Mouse (Mus musculus): ENCODE data around the gene Iglon5.
A peak's percentile ranks its signal among the peaks of the same experiment; 100 is the strongest.

Iglon5 gene

GRCm38 (mm10) chr7:43489631-43490125, at the start of gene Iglon5:
Iglon5 (minus strand) TSS chr7:43490075.
- no peak for DNase-seq (ENCODE audit: low read depth, low spot score)

- no peak for DNase-seq (ENCODE audit: low read depth, low spot score)
Observed at GRCm38 (mm10) chr7:43538524-43538923, 48.6 kb upstream of the Iglon5 start.

- DNase-seq (ENCODE audit: low read depth, low spot score): no peak
Observed at GRCm38 (mm10) chr7:43532936-43533505, 43.1 kb upstream of the Iglon5 start.

- peak; percentile 70 for DNase-seq (ENCODE audit: low read depth, low spot score)
Observed at GRCm38 (mm10) chr7:43530216-43530785, 40.4 kb upstream of the Iglon5 start.

- DNase-seq (ENCODE audit: low read depth, low spot score): peak; percentile 16
Observed at GRCm38 (mm10) chr7:43525313-43525712, 35.4 kb upstream of the Iglon5 start.

- DNase-seq (ENCODE audit: low read depth, low spot score): no peak
Observed at GRCm38 (mm10) chr7:43522776-43523175, 32.9 kb upstream of the Iglon5 start.

- no peak for DNase-seq (ENCODE audit: low read depth, low spot score)
Observed at GRCm38 (mm10) chr7:43518341-43518740, 28.5 kb upstream of the Iglon5 start.

GRCm38 (mm10) chr7:43515076-43515475, 25.2 kb upstream of the Iglon5 start:
- no peak for DNase-seq (ENCODE audit: low read depth, low spot score)

- DNase-seq (ENCODE audit: low read depth, low spot score): no peak
Observed at GRCm38 (mm10) chr7:43512519-43512918, 22.6 kb upstream of the Iglon5 start.

- no peak for DNase-seq (ENCODE audit: low read depth, low spot score)
Observed at GRCm38 (mm10) chr7:43511707-43512478, 22.0 kb upstream of the Iglon5 start.

- DNase-seq (ENCODE audit: low read depth, low spot score): no peak
Observed at GRCm38 (mm10) chr7:43495343-43496021, 5.6 kb upstream of the Iglon5 start.

- no peak for DNase-seq (ENCODE audit: low read depth, low spot score)
Observed at GRCm38 (mm10) chr7:43490861-43491260, 986 bp upstream of the Iglon5 start.

GRCm38 (mm10) chr7:43490182-43490584, 308 bp upstream of the Iglon5 start:
- peak; percentile 48 for DNase-seq (ENCODE audit: low read depth, low spot score)

GRCm38 (mm10) chr7:43488646-43489045, 1.2 kb downstream of the Iglon5 start:
- no peak for DNase-seq (ENCODE audit: low read depth, low spot score)

GRCm38 (mm10) chr7:43483236-43483635, 6.6 kb downstream of the Iglon5 start:
- peak; percentile 41 for DNase-seq (ENCODE audit: low read depth, low spot score)

- DNase-seq (ENCODE audit: low read depth, low spot score): no peak
Observed at GRCm38 (mm10) chr7:43482090-43482716, 7.7 kb downstream of the Iglon5 start.

- peak; percentile 87 for DNase-seq (ENCODE audit: low read depth, low spot score)
Observed at GRCm38 (mm10) chr7:43481191-43481590, 8.7 kb downstream of the Iglon5 start.

GRCm38 (mm10) chr7:43476376-43476775, 13.5 kb downstream of the Iglon5 start:
- DNase-seq (ENCODE audit: low read depth, low spot score): no peak

- no peak for DNase-seq (ENCODE audit: low read depth, low spot score)
Observed at GRCm38 (mm10) chr7:43475706-43476105, 14.2 kb downstream of the Iglon5 start.

GRCm38 (mm10) chr7:43470373-43470772, 19.5 kb downstream of the Iglon5 start:
- DNase-seq (ENCODE audit: low read depth, low spot score): peak; percentile 72

GRCm38 (mm10) chr7:43466099-43466694, 23.7 kb downstream of the Iglon5 start:
- peak; percentile 79 for DNase-seq (ENCODE audit: low read depth, low spot score)
